Mouse (Mus musculus) hindbrain, postnatal 0 days (tissue): ENCODE data around the gene Qdpr. TPM values are rescaled to one million over a fixed set of nuclear protein-coding genes. Genes with fewer than 3 reads are reported as not detected.

Experiments
- ATAC-seq: fragments of 200-750 bp; cut with Nextera tagmentation; 2 replicates; pipeline ENCODE4 v1.8.0; 2017; ENCODE audit warnings: mild to moderate bottlenecking, moderate TSS enrichment, moderate library complexity
- DNase-seq: peaks from one replicate; pipeline ENCODE4 v3.0.0-alpha.2; 2015; ENCODE audit warnings: low spot score
- H3K27ac ChIP-seq: fragments of 300-500 bp; sonication (generic); 2 replicates; pipeline ENCODE4 v1.5.1; 2014; ENCODE audit warnings: mild to moderate bottlenecking
- H3K27me3 ChIP-seq: fragments of 300-500 bp; sonication (generic); 2 replicates; pipeline ENCODE4 v1.6.1; 2014; ENCODE audit warnings: low read length, mixed read lengths; ENCODE audit not compliant: insufficient read depth
- H3K36me3 ChIP-seq: fragments of 300-500 bp; sonication (generic); 2 replicates; pipeline ENCODE4 v1.6.1; 2014; ENCODE audit warnings: low read length, mixed read lengths; ENCODE audit not compliant: insufficient read depth
- H3K4me1 ChIP-seq: fragments of 300-500 bp; sonication (generic); 2 replicates; pipeline ENCODE4 v1.6.1; 2014; ENCODE audit warnings: antibody characterized with exemption, low read length, mixed read lengths; ENCODE audit not compliant: insufficient read depth
- H3K4me2 ChIP-seq: fragments of 300-500 bp; sonication (generic); 2 replicates; pipeline ENCODE4 v1.6.1; 2014; ENCODE audit warnings: low read depth, mild to moderate bottlenecking, low read length, moderate library complexity, mixed read lengths
- H3K4me3 ChIP-seq: fragments of 300-500 bp; sonication (generic); 2 replicates; pipeline ENCODE4 v1.5.1; 2014; ENCODE audit warnings: low read length
- H3K9ac ChIP-seq: fragments of 300-500 bp; sonication (generic); replicated peaks from 2 replicates; pipeline ENCODE4 v1.6.1; 2014; ENCODE audit warnings: mild to moderate bottlenecking, low read length, moderate library complexity, mixed read lengths
- H3K9me3 ChIP-seq: fragments of 300-500 bp; sonication (generic); 2 replicates; pipeline ENCODE4 v1.6.1; 2016; ENCODE audit warnings: low read length, mixed read lengths
- CTCF ChIP-seq: IDR thresholded peaks from 2 replicates; pipeline ENCODE4 v1.5.1; 2016; ENCODE audit warnings: antibody characterized with exemption, control low read depth, low read depth
- WGBS: fragments of 180-500 bp; shearing (Covaris S2); extraction: QIAGEN DNeasy Blood & Tissue Kit; methylation state at CpG from one replicate; pipeline ENCODE4 v1.1.7; 2014; 5-methylcytosine and 5-hydroxymethylcytosine counted together
- polyA plus RNA-seq: library from polyadenylated mRNA; unstranded; fragments of >200 nt; fragmentation: Nextera tagmentation; extraction: Ambion mirVana; gene quantifications from 2 replicates; pipeline ENCODE4 v1.2.1, GENCODE M21; 2015
- total RNA-seq: library from RNA; depleted of rRNA; stranded (reverse); fragments of >200 nt; gene quantifications from 2 replicates; pipeline ENCODE4 v1.2.3, GENCODE M21; 2014

The Qdpr gene
- total and polyA plus RNA-seq, 2 experiments from 2014 or later, result 56.4 to 160 TPM

DNA sequence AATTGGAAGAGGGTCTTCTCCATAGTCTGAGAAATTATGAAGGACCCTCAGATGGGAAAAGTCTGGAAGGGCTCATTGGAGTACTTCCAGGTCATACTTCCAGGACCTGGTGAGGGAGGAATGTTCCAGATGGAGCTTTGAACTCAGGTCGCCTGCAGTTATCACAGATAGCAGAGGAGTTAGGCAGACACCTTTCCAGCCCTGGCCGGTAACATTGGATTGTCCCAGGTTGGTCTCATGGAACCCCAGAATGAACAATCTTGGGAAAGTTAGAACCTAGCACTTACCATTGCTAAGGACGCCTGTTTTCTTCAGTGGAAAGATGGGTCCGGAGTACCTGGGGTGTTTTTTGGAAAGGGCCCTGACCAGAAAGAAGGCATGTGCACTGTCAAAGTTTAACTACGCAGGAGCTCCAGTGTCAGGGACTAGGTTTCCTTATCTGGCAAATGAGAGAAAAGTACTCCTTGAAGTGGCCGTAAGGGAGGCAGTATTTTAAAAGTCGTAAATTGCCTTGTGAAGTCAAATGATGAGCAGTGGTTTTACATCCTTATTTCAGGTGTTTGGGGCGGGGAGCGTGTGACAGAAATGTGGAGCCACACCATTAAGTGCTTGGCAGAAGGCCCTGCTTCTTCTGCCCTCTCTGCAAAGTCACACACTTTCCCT lies 44.2 kb upstream of the Qdpr start:
- WGBS, result 72% methylated on average over 9 of the region's 9 CpGs
- H3K4me1 ChIP-seq, result 0 out of 2 replicates have a peak, but pooled peaks cover 9% of the 10 kb centered on the region
- H3K4me2 ChIP-seq, result peak overlapping the region; percentile 72
- ATAC-seq (no peak), DNase-seq (no peak)
- H3K9ac ChIP-seq, result peak overlapping the region; percentile 58
- H3K4me3 ChIP-seq, result peak overlapping the region; percentile 71
- no peak for TF ChIP-seq CTCF
- no peak overlapping the region for H3K27ac ChIP-seq
- H3K27me3 ChIP-seq, result no peaks in the 10 kb centered on the region
- no peaks in the 10 kb centered on the region for H3K9me3 ChIP-seq
- H3K36me3 ChIP-seq, result 0 out of 2 replicates have a peak, but pooled peaks cover 8% of the 10 kb centered on the region

DNA sequence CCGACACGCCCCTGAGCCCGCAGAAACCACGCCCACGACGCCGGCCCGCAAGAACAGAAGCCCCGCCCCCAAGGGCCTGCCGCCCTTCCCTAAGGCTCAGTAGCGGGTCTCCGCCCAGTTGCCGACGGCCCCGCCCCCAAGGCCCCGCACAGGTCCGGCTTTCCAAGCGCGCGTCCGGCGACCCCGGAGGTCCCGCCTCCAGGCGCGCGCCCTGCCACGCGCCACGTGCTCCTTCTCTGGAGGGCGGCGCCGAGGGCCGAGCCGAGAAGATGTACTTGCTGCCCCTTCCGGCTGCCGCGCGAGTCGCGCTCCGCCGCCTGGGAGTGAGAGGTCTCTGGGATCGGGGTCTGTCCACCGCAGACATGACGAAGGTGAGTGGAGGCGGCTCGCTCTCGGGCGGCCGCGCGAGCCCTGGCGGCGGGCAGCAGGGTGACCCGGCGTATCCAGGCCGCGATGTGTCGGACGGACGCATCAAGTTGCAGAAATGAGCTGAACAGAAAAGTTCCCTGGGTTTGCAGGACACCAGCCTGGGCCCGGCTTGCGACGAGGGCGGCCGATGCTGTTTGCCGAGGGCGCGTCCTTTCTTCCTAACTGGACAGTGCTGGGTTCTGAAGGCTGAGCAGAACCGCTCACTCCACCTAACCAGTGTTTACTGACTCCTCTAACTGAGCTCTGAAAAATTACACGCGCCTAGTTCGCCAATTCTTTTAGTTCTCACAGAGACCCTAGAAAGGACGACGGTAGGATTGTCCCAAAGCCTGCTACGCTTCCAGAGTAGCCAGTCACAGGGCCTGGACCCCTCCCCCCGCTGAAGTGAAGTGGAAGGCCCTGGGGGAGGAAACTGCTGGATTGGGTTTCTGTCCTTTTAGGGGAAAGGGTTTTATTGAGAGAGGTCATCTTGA lies 43.4 kb upstream of the Qdpr start, which contains the start of gene Lap3:
Lap3 (plus strand) TSS at position 184 of the 902 bp plus-strand sequence.
- Histone ChIP-seq H3K4me1 (0 out of 2 replicates have a peak, but pooled peaks cover 9% of the 10 kb centered on the region), H3K27me3 (no peaks in the 10 kb centered on the region), H3K4me3 (peak within 1 kb of the TSS; percentile 71), H3K4me2 (peak within 1 kb of the TSS; percentile 72), H3K36me3 (0 out of 2 replicates have a peak, but pooled peaks cover 6% of the 10 kb centered on the region), H3K9me3 (no peaks in the 10 kb centered on the region), H3K27ac (peak within 1 kb of the TSS; percentile 58), H3K9ac (peak within 1 kb of the TSS; percentile 58)
- under 1% methylated on average over 77 of the region's 78 CpGs for WGBS
- peak; percentile 97 for DNase-seq
- ATAC-seq, result peak; percentile 97
- peak; percentile 48 for TF ChIP-seq CTCF

DNA sequence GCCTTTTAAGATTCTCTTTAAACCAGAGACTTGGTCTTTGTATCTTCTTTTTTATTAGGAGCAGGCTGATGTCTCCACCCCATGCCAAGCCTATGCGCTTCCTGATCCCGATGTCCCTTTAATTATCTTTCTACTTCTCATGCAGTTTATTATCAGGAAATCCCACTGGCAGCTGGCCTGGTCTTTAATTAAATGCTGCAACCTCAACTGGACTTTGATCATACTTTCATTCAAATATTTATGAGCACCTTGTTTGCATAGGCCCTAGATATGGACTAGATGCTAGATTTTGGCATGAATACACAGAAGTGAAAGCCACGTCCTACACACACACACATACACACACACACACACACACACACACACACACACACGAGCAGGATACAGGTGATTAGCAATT lies 41.7 kb upstream of the Qdpr start:
- no peak overlapping the region for H3K4me3 ChIP-seq
- H3K27me3 ChIP-seq, result no peaks in the 10 kb centered on the region
- TF ChIP-seq CTCF, result no peak
- ATAC-seq (no peak), DNase-seq (no peak)
- no peak overlapping the region for H3K4me2 ChIP-seq
- H3K9me3 ChIP-seq, result no peaks in the 10 kb centered on the region
- no peak overlapping the region for H3K9ac ChIP-seq
- WGBS, result 78% methylated on average over 4 of the region's 4 CpGs
- no peak overlapping the region for H3K27ac ChIP-seq
- 0 out of 2 replicates have a peak, but pooled peaks cover 9% of the 10 kb centered on the region for H3K4me1 ChIP-seq
- no peaks in the 10 kb centered on the region for H3K36me3 ChIP-seq

DNA sequence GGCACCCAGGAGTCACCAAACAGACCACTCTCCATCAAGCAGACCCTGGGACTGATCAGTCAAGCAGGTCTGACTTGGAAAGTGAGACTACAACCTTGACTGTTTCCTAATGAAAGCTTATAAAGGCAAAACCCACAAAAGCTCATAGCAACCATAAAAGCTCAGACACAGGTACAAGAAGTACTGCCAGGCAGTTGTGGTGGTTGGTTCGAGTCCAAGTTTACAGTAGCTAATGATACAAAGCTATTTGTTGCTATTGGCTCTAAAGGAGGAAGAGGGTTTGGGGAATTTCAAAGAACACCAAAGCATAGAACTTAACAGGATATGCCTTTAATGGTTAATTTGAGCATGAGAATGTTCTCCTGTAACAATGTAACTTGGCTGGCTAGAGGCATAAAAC lies 33.6 kb upstream of the Qdpr start:
- Histone ChIP-seq H3K4me2 (no peak overlapping the region), H3K4me3 (no peak overlapping the region), H3K27me3 (no peaks in the 10 kb centered on the region), H3K9me3 (no peaks in the 10 kb centered on the region), H3K9ac (no peak overlapping the region), H3K36me3 (no peaks in the 10 kb centered on the region), H3K4me1 (no peaks in the 10 kb centered on the region), H3K27ac (no peak overlapping the region)
- WGBS, result 93% methylated on average over 1 of the region's 1 CpGs
- no peak for TF ChIP-seq CTCF
- no peak for DNase-seq
- no peak for ATAC-seq

DNA sequence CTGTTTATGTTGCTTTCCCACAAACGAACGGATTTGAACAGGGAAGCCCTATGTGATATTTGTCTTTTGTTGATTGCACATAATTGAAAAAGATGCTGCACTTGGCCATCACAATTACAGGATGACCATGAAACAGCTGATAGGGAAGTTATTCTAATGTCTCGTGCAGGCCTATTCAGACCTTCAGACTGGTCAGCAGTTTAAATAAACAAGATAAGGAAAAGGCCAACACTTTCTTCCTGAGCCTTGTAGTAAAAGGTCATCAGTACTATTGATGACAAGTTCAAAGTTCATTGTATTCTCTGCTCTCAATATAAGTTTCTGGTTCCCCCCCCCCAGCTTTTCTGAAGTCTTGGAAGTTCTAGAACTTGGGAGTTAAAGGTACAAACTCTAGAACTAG lies 32.6 kb upstream of the Qdpr start:
- Histone ChIP-seq H3K27me3 (no peaks in the 10 kb centered on the region), H3K36me3 (no peaks in the 10 kb centered on the region), H3K4me1 (no peaks in the 10 kb centered on the region), H3K27ac (no peak overlapping the region), H3K9me3 (no peaks in the 10 kb centered on the region), H3K4me3 (no peak overlapping the region), H3K4me2 (no peak overlapping the region), H3K9ac (no peak overlapping the region)
- DNase-seq, result no peak
- TF ChIP-seq CTCF, result no peak
- WGBS, result 84% methylated on average over 3 of the region's 3 CpGs
- no peak for ATAC-seq

DNA sequence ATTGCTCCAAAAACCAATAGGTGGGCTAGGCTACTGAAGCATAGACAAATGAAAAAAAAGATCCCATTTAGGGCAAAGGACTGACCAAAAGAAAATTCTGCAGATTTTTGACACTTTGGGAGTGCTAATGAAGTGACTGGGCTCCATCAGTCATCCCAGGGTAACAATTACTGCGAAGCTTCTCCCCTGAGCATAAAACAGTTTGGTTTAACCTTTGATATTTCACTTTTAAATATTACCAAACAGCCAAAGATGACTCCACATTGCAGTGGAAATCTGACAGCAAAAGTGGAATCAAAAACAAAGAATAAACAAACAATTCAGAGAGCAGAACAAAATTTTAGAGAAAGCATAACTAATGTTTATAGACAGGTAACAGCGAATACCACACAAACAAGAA lies 31.1 kb upstream of the Qdpr start:
- Histone ChIP-seq H3K4me3 (no peak overlapping the region), H3K27ac (no peak overlapping the region), H3K36me3 (no peaks in the 10 kb centered on the region), H3K4me1 (no peaks in the 10 kb centered on the region), H3K9me3 (no peaks in the 10 kb centered on the region), H3K9ac (no peak overlapping the region), H3K27me3 (no peaks in the 10 kb centered on the region), H3K4me2 (no peak overlapping the region)
- WGBS, result 91% methylated on average over 2 of the region's 2 CpGs
- TF ChIP-seq CTCF, result no peak
- ATAC-seq (no peak), DNase-seq (no peak)
